Mouse (Mus musculus): ENCODE results near the gene Gm45234. TPM values are rescaled to one million over a fixed set of nuclear protein-coding genes. Genes with fewer than 3 reads are reported as not detected.

Gm45234 gene
- polyA plus RNA-seq, 1 experiment from 2014 or later, result not detected

- H3K36me3 ChIP-seq (ENCODE audit: control insufficient read depth, insufficient read depth, low read length), result peaks cover 7% of the 10 kb centered on the region; the same call in 1 of the 2 replicates
- 86% methylated on average over 11 of the region's 11 CpGs for WGBS
- 0 out of 2 replicates have a peak, but pooled peaks have one; percentile 16 for ATAC-seq (ENCODE audit: insufficient read depth, low FRiP score, low TSS enrichment)
Measured at GRCm38 (mm10) chr6:124699962-124700610, 55.7 kb downstream of the Gm45234 start.

GRCm38 (mm10) chr6:124699366-124699765 lies 56.5 kb downstream of the Gm45234 start:
- Histone ChIP-seq H3K27ac (ENCODE audit: low read depth, low read length) (no peak overlapping the region), H3K9me3 (ENCODE audit: control insufficient read depth, low read length) (no peaks in the 10 kb centered on the region), H3K4me3 (ENCODE audit: low read depth, low read length) (no peak overlapping the region), H3K4me1 (ENCODE audit: control insufficient read depth, insufficient read depth, low read length) (no peaks in the 10 kb centered on the region), H3K27me3 (ENCODE audit: control insufficient read depth, insufficient read depth, low read length) (no peaks in the 10 kb centered on the region), H3K36me3 (ENCODE audit: control insufficient read depth, insufficient read depth, low read length) (peaks cover under 1% of the 10 kb centered on the region; the same call in 1 of the 2 replicates), H3K9ac (ENCODE audit: low read length) (no peak overlapping the region), H3K4me2 (ENCODE audit: low read depth) (no peak overlapping the region)
- 81% methylated on average over 4 of the region's 4 CpGs for WGBS
- no peak for ATAC-seq (ENCODE audit: insufficient read depth, low FRiP score, low TSS enrichment)
- no peak for DNase-seq (ENCODE audit: low spot score)

More at GRCm38 (mm10) chr6:124699962-124700610, 55.7 kb downstream of the Gm45234 start:
- Histone ChIP-seq H3K9ac (ENCODE audit: low read length) (no peak overlapping the region), H3K4me2 (ENCODE audit: low read depth) (no peak overlapping the region), H3K27me3 (ENCODE audit: control insufficient read depth, insufficient read depth, low read length) (no peaks in the 10 kb centered on the region), H3K27ac (ENCODE audit: low read depth, low read length) (no peak overlapping the region), H3K9me3 (ENCODE audit: control insufficient read depth, low read length) (no peaks in the 10 kb centered on the region), H3K4me1 (ENCODE audit: control insufficient read depth, insufficient read depth, low read length) (no peaks in the 10 kb centered on the region), H3K4me3 (ENCODE audit: low read depth, low read length) (no peak overlapping the region)
- DNase-seq (ENCODE audit: low spot score), result no peak

GRCm38 (mm10) chr6:124698751-124699150 lies 57.1 kb downstream of the Gm45234 start:
- Histone ChIP-seq H3K9me3 (ENCODE audit: control insufficient read depth, low read length) (no peaks in the 10 kb centered on the region), H3K27me3 (ENCODE audit: control insufficient read depth, insufficient read depth, low read length) (no peaks in the 10 kb centered on the region), H3K9ac (ENCODE audit: low read length) (no peak overlapping the region), H3K4me1 (ENCODE audit: control insufficient read depth, insufficient read depth, low read length) (no peaks in the 10 kb centered on the region), H3K36me3 (ENCODE audit: control insufficient read depth, insufficient read depth, low read length) (no peaks in the 10 kb centered on the region; the same call in 1 of the 2 replicates), H3K4me2 (ENCODE audit: low read depth) (no peak overlapping the region), H3K4me3 (ENCODE audit: low read depth, low read length) (no peak overlapping the region), H3K27ac (ENCODE audit: low read depth, low read length) (no peak overlapping the region)
- 87% methylated on average over 6 of the region's 6 CpGs for WGBS
- ATAC-seq (ENCODE audit: insufficient read depth, low FRiP score, low TSS enrichment), result no peak
- DNase-seq (ENCODE audit: low spot score), result no peak

GRCm38 (mm10) chr6:124696441-124697150 lies 59.2 kb downstream of the Gm45234 start:
- no peak overlapping the region for H3K27ac ChIP-seq (ENCODE audit: low read depth, low read length)
- H3K36me3 ChIP-seq (ENCODE audit: control insufficient read depth, insufficient read depth, low read length), result no peaks in the 10 kb centered on the region
- H3K4me2 ChIP-seq (ENCODE audit: low read depth), result no peak overlapping the region
- ATAC-seq (ENCODE audit: insufficient read depth, low FRiP score, low TSS enrichment), result no peak
- 90% methylated on average over 7 of the region's 7 CpGs for WGBS
- H3K4me1 ChIP-seq (ENCODE audit: control insufficient read depth, insufficient read depth, low read length), result no peaks in the 10 kb centered on the region
- H3K27me3 ChIP-seq (ENCODE audit: control insufficient read depth, insufficient read depth, low read length), result no peaks in the 10 kb centered on the region
- no peak overlapping the region for H3K4me3 ChIP-seq (ENCODE audit: low read depth, low read length)
- no peak for DNase-seq (ENCODE audit: low spot score)
- no peaks in the 10 kb centered on the region for H3K9me3 ChIP-seq (ENCODE audit: control insufficient read depth, low read length)
- no peak overlapping the region for H3K9ac ChIP-seq (ENCODE audit: low read length)

- DNase-seq (ENCODE audit: low spot score) (no peak), ATAC-seq (ENCODE audit: insufficient read depth, low FRiP score, low TSS enrichment) (no peak)
- no peak overlapping the region for H3K27ac ChIP-seq (ENCODE audit: low read depth, low read length)
- WGBS, result 86% methylated on average over 15 of the region's 15 CpGs
- H3K4me2 ChIP-seq (ENCODE audit: low read depth), result no peak overlapping the region
- H3K9ac ChIP-seq (ENCODE audit: low read length), result no peak overlapping the region
- H3K4me1 ChIP-seq (ENCODE audit: control insufficient read depth, insufficient read depth, low read length), result no peaks in the 10 kb centered on the region
- no peaks in the 10 kb centered on the region for H3K36me3 ChIP-seq (ENCODE audit: control insufficient read depth, insufficient read depth, low read length)
- H3K9me3 ChIP-seq (ENCODE audit: control insufficient read depth, low read length), result no peaks in the 10 kb centered on the region
- H3K4me3 ChIP-seq (ENCODE audit: low read depth, low read length), result no peak overlapping the region
- no peaks in the 10 kb centered on the region for H3K27me3 ChIP-seq (ENCODE audit: control insufficient read depth, insufficient read depth, low read length)
Measured at GRCm38 (mm10) chr6:124694166-124694955, 61.5 kb downstream of the Gm45234 start.

GRCm38 (mm10) chr6:124693243-124693981 lies 62.4 kb downstream of the Gm45234 start:
- Histone ChIP-seq H3K4me2 (ENCODE audit: low read depth) (no peak overlapping the region), H3K9ac (ENCODE audit: low read length) (no peak overlapping the region), H3K4me1 (ENCODE audit: control insufficient read depth, insufficient read depth, low read length) (no peaks in the 10 kb centered on the region), H3K27me3 (ENCODE audit: control insufficient read depth, insufficient read depth, low read length) (no peaks in the 10 kb centered on the region), H3K36me3 (ENCODE audit: control insufficient read depth, insufficient read depth, low read length) (no peaks in the 10 kb centered on the region), H3K27ac (ENCODE audit: low read depth, low read length) (no peak overlapping the region), H3K4me3 (ENCODE audit: low read depth, low read length) (no peak overlapping the region), H3K9me3 (ENCODE audit: control insufficient read depth, low read length) (no peaks in the 10 kb centered on the region)
- ATAC-seq (ENCODE audit: insufficient read depth, low FRiP score, low TSS enrichment), result no peak
- 72% methylated on average over 15 of the region's 15 CpGs for WGBS
- no peak for DNase-seq (ENCODE audit: low spot score)

GRCm38 (mm10) chr6:124690517-124690916 lies 65.3 kb downstream of the Gm45234 start:
- Histone ChIP-seq H3K27ac (ENCODE audit: low read depth, low read length) (no peak overlapping the region), H3K4me3 (ENCODE audit: low read depth, low read length) (no peak overlapping the region), H3K9ac (ENCODE audit: low read length) (no peak overlapping the region), H3K27me3 (ENCODE audit: control insufficient read depth, insufficient read depth, low read length) (no peaks in the 10 kb centered on the region), H3K4me2 (ENCODE audit: low read depth) (no peak overlapping the region), H3K9me3 (ENCODE audit: control insufficient read depth, low read length) (no peaks in the 10 kb centered on the region), H3K4me1 (ENCODE audit: control insufficient read depth, insufficient read depth, low read length) (no peaks in the 10 kb centered on the region), H3K36me3 (ENCODE audit: control insufficient read depth, insufficient read depth, low read length) (no peaks in the 10 kb centered on the region)
- WGBS, result 92% methylated on average over 3 of the region's 3 CpGs
- ATAC-seq (ENCODE audit: insufficient read depth, low FRiP score, low TSS enrichment), result no peak
- no peak for DNase-seq (ENCODE audit: low spot score)

All from neural tube, embryonic 11.5 days (tissue).